Mouse (Mus musculus) heart, adult 11 months (tissue): Measurements from ENCODE around the gene Pla2g4a.

ENCODE experiments used
- DNase-seq: peaks from one replicate; pipeline ENCODE4 v3.0.0; 2022

Pla2g4a gene

GRCm38 (mm10) chr1:149960734-149961424 lies at the start of gene Pla2g4a:
TSS of gene Pla2g4a (minus strand) at chr1:149961290.
- DNase-seq: peak; percentile 95

- no peak for DNase-seq
Observed at GRCm38 (mm10) chr1:150010629-150010979, 49.5 kb upstream of the Pla2g4a start.

DNA sequence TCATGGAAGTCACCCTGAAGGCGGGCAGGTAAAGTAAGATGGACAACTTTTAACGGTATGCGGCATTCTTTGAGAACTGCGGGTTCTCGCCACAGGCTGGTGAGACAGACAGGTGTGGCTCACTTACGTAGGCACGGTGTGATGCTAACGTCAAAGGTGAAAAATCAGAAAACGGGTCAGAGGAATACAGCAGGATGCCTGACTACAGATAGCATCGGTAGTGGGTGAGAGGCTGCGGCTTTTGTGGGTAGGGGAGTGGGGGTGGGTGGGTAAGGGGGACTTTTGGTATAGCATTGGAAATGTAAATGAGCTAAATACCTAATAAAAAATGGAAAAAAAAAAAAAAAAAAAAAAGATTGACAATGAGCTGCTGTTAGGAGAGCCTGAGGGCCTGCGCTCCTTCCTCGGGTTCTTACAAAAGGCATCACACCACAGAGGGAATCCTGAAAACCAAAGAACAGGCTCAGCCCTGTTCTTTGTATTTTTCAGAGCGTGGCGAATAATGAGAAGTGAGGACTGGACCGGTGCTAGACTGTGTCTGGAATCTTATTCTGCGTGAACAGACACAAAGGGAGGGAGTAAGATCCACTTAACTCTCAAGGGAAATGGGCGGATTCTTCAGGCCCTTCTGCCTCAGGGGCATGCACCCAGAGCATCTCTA lies 49.0 kb upstream of the Pla2g4a start:
- DNase-seq: peak; percentile 24

GRCm38 (mm10) chr1:150009134-150009533 lies 48.0 kb upstream of the Pla2g4a start:
- DNase-seq: peak; percentile 31

DNA sequence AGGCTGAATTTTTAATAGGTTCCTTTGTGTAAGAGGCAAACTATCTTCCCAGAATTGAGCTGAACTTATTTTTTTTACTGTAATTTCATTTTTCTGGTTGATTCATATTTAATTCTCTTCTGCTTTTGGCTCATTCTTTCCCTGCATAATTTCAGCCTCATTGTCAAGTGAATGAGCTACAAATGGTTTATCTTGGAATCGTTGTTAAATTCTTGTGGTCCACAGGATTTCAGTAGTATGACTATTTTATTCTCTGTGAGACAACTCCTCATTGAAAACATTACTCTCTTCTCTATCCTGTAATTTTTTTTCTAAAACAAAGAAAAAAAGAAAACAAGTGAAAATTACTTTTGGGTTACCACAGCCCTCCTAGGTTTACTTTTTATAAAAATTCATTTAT lies 14.5 kb upstream of the Pla2g4a start:
- DNase-seq: no peak

DNA sequence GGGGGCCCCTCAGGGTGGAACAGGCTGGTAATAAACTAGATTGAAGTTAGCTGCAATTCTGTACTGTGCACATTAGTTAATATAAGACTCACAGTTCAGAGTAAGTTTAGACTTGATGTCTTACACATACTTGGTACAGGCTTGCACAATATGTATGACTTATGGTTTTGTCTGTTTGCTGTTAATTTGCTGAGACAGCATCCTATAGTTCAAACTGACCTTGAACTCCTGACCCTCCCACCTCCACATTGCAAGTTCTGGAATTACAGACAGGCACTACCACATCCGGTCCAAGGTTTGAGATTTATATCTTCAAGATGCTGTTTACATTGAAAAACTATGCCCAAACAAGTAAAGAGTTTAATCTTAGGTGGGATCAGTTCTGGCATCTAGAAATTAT lies 4.7 kb upstream of the Pla2g4a start:
- no peak for DNase-seq

GRCm38 (mm10) chr1:149961425-149962303 lies 574 bp upstream of the Pla2g4a start:
- DNase-seq: no peak

DNA sequence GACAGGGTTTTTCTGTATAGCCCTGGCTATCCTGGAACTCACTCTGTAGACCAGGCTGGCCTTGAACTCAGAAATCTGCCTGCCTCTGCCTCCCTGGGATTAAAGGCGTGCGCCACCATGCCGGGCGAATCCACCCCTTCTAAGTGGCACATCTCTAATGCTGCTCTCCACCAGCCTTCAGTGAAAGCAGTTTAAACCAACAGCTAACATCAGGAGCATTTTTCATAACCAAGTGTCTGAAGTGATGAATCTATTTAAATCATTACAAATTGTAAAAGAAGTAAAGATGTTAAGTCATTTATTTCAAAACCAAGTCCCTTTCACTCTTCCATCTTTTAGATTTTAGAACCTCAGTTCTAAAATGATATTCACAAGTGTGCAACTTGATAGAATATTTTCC lies 839 bp downstream of the Pla2g4a start:
- no peak for DNase-seq

- DNase-seq: no peak
Observed at GRCm38 (mm10) chr1:149959069-149959468, 2.0 kb downstream of the Pla2g4a start.

DNA sequence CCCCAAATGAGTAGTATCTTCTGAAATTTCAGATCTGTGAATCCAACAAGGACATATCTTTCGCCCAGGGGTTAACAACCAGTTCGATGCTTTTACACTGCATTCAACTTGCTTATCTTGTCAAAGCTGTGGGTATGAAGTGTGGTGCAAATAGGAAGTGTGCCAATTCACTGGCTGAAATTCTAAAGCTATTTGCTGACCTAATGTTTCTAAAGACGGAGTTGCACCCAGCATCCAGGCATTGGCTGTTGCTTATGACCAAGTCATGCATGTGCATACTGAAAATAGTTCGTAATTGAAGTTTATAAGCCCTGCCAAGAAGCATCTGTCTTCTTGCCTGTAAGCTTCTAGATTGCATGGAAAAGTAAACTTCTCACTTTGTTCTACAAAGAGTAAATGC lies 5.6 kb downstream of the Pla2g4a start:
- DNase-seq: no peak

- peak; percentile 90 for DNase-seq
Observed at GRCm38 (mm10) chr1:149954026-149954425, 7.1 kb downstream of the Pla2g4a start.

GRCm38 (mm10) chr1:149952050-149952449 lies 9.0 kb downstream of the Pla2g4a start:
- DNase-seq: no peak

- DNase-seq: no peak
Observed at GRCm38 (mm10) chr1:149950656-149951055, 10.4 kb downstream of the Pla2g4a start.

- DNase-seq: no peak
Observed at GRCm38 (mm10) chr1:149950254-149950653, 10.8 kb downstream of the Pla2g4a start.

GRCm38 (mm10) chr1:149949334-149949733 lies 11.8 kb downstream of the Pla2g4a start:
- no peak for DNase-seq

GRCm38 (mm10) chr1:149948066-149948825 lies 12.8 kb downstream of the Pla2g4a start:
- DNase-seq: no peak

DNA sequence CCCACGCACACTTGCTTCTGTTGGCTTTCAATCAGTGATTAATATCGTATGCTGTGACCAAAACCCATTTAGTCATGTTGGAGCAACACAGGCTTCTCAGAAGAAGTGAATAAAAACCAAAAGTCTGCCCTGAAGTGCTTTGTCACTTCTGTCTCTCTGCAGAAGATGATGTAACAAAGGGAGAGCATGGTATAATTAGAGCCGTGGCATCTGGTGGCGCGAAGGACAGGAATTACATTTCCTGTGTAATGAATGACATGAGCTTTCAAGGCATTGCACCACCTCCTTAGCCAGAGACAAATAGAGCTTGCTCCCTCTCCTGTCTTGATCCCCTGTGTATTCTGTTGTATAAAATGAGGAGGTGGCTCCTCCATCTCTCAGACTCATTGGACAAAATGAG lies 14.1 kb downstream of the Pla2g4a start:
- DNase-seq: no peak

DNA sequence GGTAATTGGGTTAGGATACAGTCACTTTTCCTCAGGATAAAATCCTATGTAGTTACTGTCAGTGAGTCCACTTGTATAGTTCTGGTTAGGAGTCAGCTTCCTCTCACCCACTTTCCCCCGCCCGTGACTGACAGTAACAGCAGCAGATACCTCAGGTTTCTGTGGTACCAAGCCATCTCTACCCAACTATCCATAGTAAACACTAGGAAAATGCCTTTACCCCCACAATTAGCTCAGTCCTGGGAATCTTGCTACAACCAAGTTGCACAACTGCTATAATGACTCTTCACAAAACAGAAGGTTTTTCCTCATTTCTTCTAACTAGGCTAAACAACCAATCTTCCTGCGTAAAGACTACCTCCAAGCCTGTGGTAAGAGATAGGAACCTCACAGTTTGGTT lies 14.7 kb downstream of the Pla2g4a start:
- no peak for DNase-seq

DNA sequence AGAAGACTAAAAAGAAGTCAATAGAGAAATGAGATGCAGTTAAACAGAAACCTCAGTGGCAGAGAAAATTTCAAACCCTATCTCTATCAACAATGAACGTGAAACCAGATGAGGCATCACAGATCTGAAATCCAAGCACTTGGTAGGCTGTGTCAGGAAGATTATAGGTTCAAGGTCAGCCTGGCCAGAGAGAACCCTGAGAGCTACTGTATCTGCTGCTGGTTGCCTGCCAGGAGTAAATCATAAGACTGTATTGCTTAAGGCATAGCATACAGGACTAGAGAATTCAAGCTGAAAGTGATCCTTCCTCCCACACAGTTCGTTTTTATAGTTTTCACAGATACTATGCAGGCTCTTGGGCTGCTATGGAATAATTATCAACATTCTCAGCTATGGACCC lies 17.5 kb downstream of the Pla2g4a start:
- no peak for DNase-seq

GRCm38 (mm10) chr1:149940301-149940700 lies 20.8 kb downstream of the Pla2g4a start:
- peak; percentile 92 for DNase-seq

GRCm38 (mm10) chr1:149939261-149940032 lies 21.6 kb downstream of the Pla2g4a start:
- no peak for DNase-seq

DNA sequence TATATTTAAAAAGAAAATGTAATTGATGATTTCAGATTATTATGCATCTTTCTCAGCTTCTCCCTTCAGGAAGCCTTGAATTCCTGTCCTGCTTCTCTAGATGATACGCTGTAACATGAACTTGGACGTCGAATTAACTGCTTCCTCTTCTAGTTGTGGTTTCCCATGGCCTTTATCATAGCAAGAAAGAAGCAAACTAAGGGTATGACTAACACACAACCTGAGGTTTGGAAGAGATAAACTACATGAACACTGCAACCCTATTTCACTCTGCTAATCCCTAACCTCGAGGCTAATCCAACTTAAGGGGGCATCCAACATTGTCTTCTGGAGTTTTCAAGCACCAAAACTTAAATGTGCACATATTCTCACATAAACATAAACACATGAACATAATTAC lies 23.3 kb downstream of the Pla2g4a start:
- DNase-seq: no peak
